Mouse (Mus musculus) Patski (cell line): ENCODE data around the gene Ccdc73. TPM values are rescaled to one million over a fixed set of nuclear protein-coding genes. Genes with fewer than 3 reads are reported as not detected.
A peak's percentile ranks its signal among the peaks of the same experiment; 100 is the strongest.

Experiments
- ATAC-seq: fragments of 100-300 bp; one replicate; pipeline ENCODE4 v1.8.0; 2021
- CTCF ChIA-PET: fragments of 350-600 bp; sonication (Branson Sonifier 250); formaldehyde crosslinking; loops from one replicate; lab custom pipeline; 2022; ENCODE audit warnings: inconsistent platforms; lab: Charles Lee
- POLR2A ChIA-PET: fragments of 350-600 bp; sonication (Branson Sonifier 250); formaldehyde crosslinking; loops from one replicate; lab custom pipeline; 2022; ENCODE audit warnings: antibody characterized with exemption, inconsistent platforms; lab: Charles Lee
- DNase-seq: peaks from one replicate; pipeline ENCODE4 v3.0.0-alpha.2; 2011; ENCODE audit warnings: low read depth, low spot score
- H3K27me3 ChIP-seq: fragments of 371-371 bp; one replicate; pipeline ENCODE4 v1.5.1; 2021
- CTCF ChIP-seq: fragments of 100-300 bp; IDR thresholded peaks from one replicate; pipeline ENCODE4 v1.5.1; 2021
- in situ Hi-C: fragments of 300-500 bp; cut with MboI; formaldehyde crosslinking; loops from 3 replicates; pipeline ENCODE4 v1.11.1; 2018; ENCODE audit warnings: low pct_unique_long_range_greater_than_20kb, mixed read lengths
- polyA plus RNA-seq: library from polyadenylated mRNA; unstranded; gene quantifications from one replicate; pipeline ENCODE4 v1.2.3, GENCODE M21; 2021

The Ccdc73 gene
- polyA plus RNA-seq, 1 experiment from 2014 or later = 4.8 TPM

GRCm38 (mm10) chr2:104988974-104989373, 121.4 kb downstream of the Ccdc73 start:
- POLR2A ChIA-PET = no interaction called here

GRCm38 (mm10) chr2:104994436-104994835, 126.8 kb downstream of the Ccdc73 start:
- no peaks in the 10 kb centered on the region for H3K27me3 ChIP-seq
- CTCF ChIA-PET = no interaction called here
- DNase-seq = no peak
- in situ Hi-C loops = no loop called here
- TF ChIP-seq CTCF = no peak
- POLR2A ChIA-PET = no interaction called here
- ATAC-seq = no peak

More at GRCm38 (mm10) chr2:104988974-104989373, 121.4 kb downstream of the Ccdc73 start:
- ATAC-seq (peak; percentile 35), DNase-seq (peak; percentile 10)
- no peak for TF ChIP-seq CTCF
- CTCF ChIA-PET = interaction anchor here (1.2 kb wide), 1 partner anchor 13 kb away, joined by 3 read pairs; no protein-coding TSS in a partner anchor
- in situ Hi-C loops = no loop called here
- H3K27me3 ChIP-seq = no peaks in the 10 kb centered on the region

- in situ Hi-C loops = no loop called here
- no peak for DNase-seq
- CTCF ChIA-PET = no interaction called here
- no peak for TF ChIP-seq CTCF
- H3K27me3 ChIP-seq = no peaks in the 10 kb centered on the region
- POLR2A ChIA-PET = interaction anchor here (0.6 kb wide), 1 partner anchor 141 kb away, joined by 4 read pairs; no protein-coding TSS in a partner anchor
- no peak for ATAC-seq
These were observed 128.6 kb downstream of the Ccdc73 start for GRCm38 (mm10) chr2:104996201-104996600.

GRCm38 (mm10) chr2:105007236-105007635, 139.6 kb downstream of the Ccdc73 start:
- ChIA-PET CTCF (interaction anchor here (1.2 kb wide), 1 partner anchor 19 kb away, joined by 3 read pairs; no protein-coding TSS in a partner anchor), POLR2A (no interaction called here)
- TF ChIP-seq CTCF = no peak
- in situ Hi-C loops = loop anchor here (10.0 kb wide), 1 partner anchor 228 kb away; no protein-coding TSS in a partner anchor
- DNase-seq = no peak
- ATAC-seq = no peak
- no peaks in the 10 kb centered on the region for H3K27me3 ChIP-seq

GRCm38 (mm10) chr2:105016192-105016966, 148.8 kb downstream of the Ccdc73 start:
- peak; percentile 61 for ATAC-seq
- no peak for DNase-seq
- H3K27me3 ChIP-seq = no peaks in the 10 kb centered on the region
- CTCF ChIA-PET = interaction anchor here (2.3 kb wide), 1 partner anchor 17 kb away, joined by 6 read pairs; no protein-coding TSS in a partner anchor
- in situ Hi-C loops = no loop called here
- no peak for TF ChIP-seq CTCF
- POLR2A ChIA-PET = interaction anchor here (0.6 kb wide), 1 partner anchor 44 kb away, joined by 5 read pairs; no protein-coding TSS in a partner anchor

GRCm38 (mm10) chr2:105016967-105017287, 149.3 kb downstream of the Ccdc73 start, which contains the start of gene Eif3m:
TSS of gene Eif3m (minus strand) at chr2:105017080.
- CTCF ChIA-PET = interaction anchor here (2.3 kb wide), 1 partner anchor 17 kb away, joined by 6 read pairs; no protein-coding TSS in a partner anchor
- DNase-seq = peak; percentile 48
- no peak for TF ChIP-seq CTCF
- in situ Hi-C loops = no loop called here
- POLR2A ChIA-PET = no interaction called here
- ATAC-seq = peak; percentile 99
- no peaks in the 10 kb centered on the region for H3K27me3 ChIP-seq

GRCm38 (mm10) chr2:105017802-105018201, 150.2 kb downstream of the Ccdc73 start:
- TF ChIP-seq CTCF = no peak
- ChIA-PET CTCF (interaction anchor here (2.3 kb wide), 1 partner anchor 18 kb away, joined by 6 read pairs; no protein-coding TSS in a partner anchor), POLR2A (no interaction called here)
- in situ Hi-C loops = no loop called here
- DNase-seq (no peak), ATAC-seq (no peak)
- no peaks in the 10 kb centered on the region for H3K27me3 ChIP-seq

GRCm38 (mm10) chr2:105019457-105019856, 151.9 kb downstream of the Ccdc73 start:
- ChIA-PET POLR2A (no interaction called here), CTCF (interaction anchor here (1.5 kb wide), 1 partner anchor 89 kb away, joined by 3 read pairs; no protein-coding TSS in a partner anchor)
- DNase-seq (no peak), ATAC-seq (no peak)
- H3K27me3 ChIP-seq = no peaks in the 10 kb centered on the region
- no peak for TF ChIP-seq CTCF
- in situ Hi-C loops = no loop called here

GRCm38 (mm10) chr2:105021256-105021655, 153.7 kb downstream of the Ccdc73 start:
- no peak for ATAC-seq
- DNase-seq = no peak
- ChIA-PET POLR2A (no interaction called here), CTCF (interaction anchor here (0.9 kb wide), 1 partner anchor 18 kb away, joined by 3 read pairs; no protein-coding TSS in a partner anchor)
- in situ Hi-C loops = no loop called here
- no peak for TF ChIP-seq CTCF
- H3K27me3 ChIP-seq = no peaks in the 10 kb centered on the region

GRCm38 (mm10) chr2:105021836-105022235, 154.2 kb downstream of the Ccdc73 start:
- H3K27me3 ChIP-seq = no peaks in the 10 kb centered on the region
- ATAC-seq = no peak
- DNase-seq = no peak
- TF ChIP-seq CTCF = no peak
- in situ Hi-C loops = no loop called here
- ChIA-PET POLR2A (no interaction called here), CTCF (interaction anchor here (0.9 to 1.0 kb wide), 2 partner anchors 10 to 18 kb away, joined by 3 read pairs; no protein-coding TSS in a partner anchor)

- no peak for DNase-seq
- CTCF ChIA-PET = interaction anchor here (1.5 kb wide), 1 partner anchor 18 kb away, joined by 3 read pairs; no protein-coding TSS in a partner anchor
- ATAC-seq = no peak
- in situ Hi-C loops = no loop called here
- no peaks in the 10 kb centered on the region for H3K27me3 ChIP-seq
- POLR2A ChIA-PET = no interaction called here
- TF ChIP-seq CTCF = no peak
These were observed 155.5 kb downstream of the Ccdc73 start for GRCm38 (mm10) chr2:105023031-105023615.
